7 mouse cellular contexts compared by ENCODE assay signal in genomic region chr1:60343630-60344455, GRCm38 (mm10). TPM values are rescaled to one million over a fixed set of nuclear protein-coding genes. Genes with fewer than 3 reads are reported as not detected.
A peak's percentile ranks its signal among the peaks of the same experiment; 100 is the strongest.
DNase-seq lines count a peak whose midpoint lies in the region; ATAC-seq lines count a peak whose summit lies in the region.

No protein-coding gene starts in this region.

- H3K9ac ChIP-seq in lung, embryonic 16.5 days (ENCODE audit: low read length): peak overlapping the region; percentile 80
- H3K9ac ChIP-seq in embryonic facial prominence, embryonic 13.5 days: peak overlapping the region; percentile 82
- peak overlapping the region; percentile 74 for H3K9ac ChIP-seq in limb, embryonic 12.5 days (replicated peaks)

- peak; percentile 4; the same call in 1 of the 2 replicates for ATAC-seq in lung, embryonic 16.5 days (ENCODE audit: low read depth)
- no peak for ATAC-seq in embryonic facial prominence, embryonic 13.5 days (ENCODE audit: insufficient number of reproducible peaks, insufficient read depth, low FRiP score, low TSS enrichment, low read depth)
- ATAC-seq in limb, embryonic 12.5 days (ENCODE audit: insufficient number of reproducible peaks, insufficient read depth, low FRiP score, low TSS enrichment, low read depth): peak; percentile 21; the same call in 1 of the 2 replicates

- 6% methylated on average over 14 of the region's 14 CpGs for WGBS in lung, embryonic 16.5 days
- WGBS in embryonic facial prominence, embryonic 13.5 days: 13% methylated on average over 14 of the region's 14 CpGs
- WGBS in limb, embryonic 12.5 days: 14% methylated on average over 14 of the region's 14 CpGs

- no peaks in the 10 kb centered on the region for H3K9me3 ChIP-seq in lung, embryonic 16.5 days (ENCODE audit: control insufficient read depth, low read length)
- no peaks in the 10 kb centered on the region for H3K9me3 ChIP-seq in embryonic facial prominence, embryonic 13.5 days
- no peaks in the 10 kb centered on the region for H3K9me3 ChIP-seq in limb, embryonic 12.5 days

- peak overlapping the region; percentile 66 for H3K4me3 ChIP-seq in lung, embryonic 16.5 days (ENCODE audit: low read length)
- H3K4me3 ChIP-seq in embryonic facial prominence, embryonic 13.5 days: peak overlapping the region; percentile 70
- H3K4me3 ChIP-seq in limb, embryonic 12.5 days (replicated peaks): peak overlapping the region; percentile 63

- no peaks in the 10 kb centered on the region for H3K27me3 ChIP-seq in lung, embryonic 16.5 days (ENCODE audit: control insufficient read depth, insufficient read depth, low read depth, low read length)
- no peaks in the 10 kb centered on the region for H3K27me3 ChIP-seq in embryonic facial prominence, embryonic 13.5 days
- no peaks in the 10 kb centered on the region for H3K27me3 ChIP-seq in limb, embryonic 12.5 days

- H3K4me2 ChIP-seq in lung, embryonic 16.5 days (ENCODE audit: low read depth, low read length): peak overlapping the region; percentile 58
- H3K4me2 ChIP-seq in embryonic facial prominence, embryonic 13.5 days: peak overlapping the region; percentile 73
- H3K4me2 ChIP-seq in limb, embryonic 12.5 days: peak overlapping the region; percentile 70

- no peak for DNase-seq in lung, adult 18-20 months
- peak; percentile 60 for DNase-seq in retina, postnatal 1 day
- no peak for DNase-seq in adipocyte (ENCODE audit: low spot score)
- DNase-seq in layer of hippocampus, postnatal 14 days (ENCODE audit: low spot score in 2 of 2): no peak

- H3K4me1 ChIP-seq in lung, embryonic 16.5 days (replicated peaks; ENCODE audit: control insufficient read depth, insufficient read depth, low read length): peaks cover 15% of the 10 kb centered on the region; the same call in 1 of the 2 replicates
- peaks cover 12% of the 10 kb centered on the region for H3K4me1 ChIP-seq in embryonic facial prominence, embryonic 13.5 days
- no peaks in the 10 kb centered on the region for H3K4me1 ChIP-seq in limb, embryonic 12.5 days (replicated peaks)

- peak overlapping the region; percentile 94 for H3K27ac ChIP-seq in lung, embryonic 16.5 days (ENCODE audit: low read length)
- H3K27ac ChIP-seq in embryonic facial prominence, embryonic 13.5 days: peak overlapping the region; percentile 94
- H3K27ac ChIP-seq in limb, embryonic 12.5 days: peak overlapping the region; percentile 96

- peaks cover 4% of the 10 kb centered on the region; the same call in 1 of the 2 replicates for H3K36me3 ChIP-seq in lung, embryonic 16.5 days (ENCODE audit: control insufficient read depth, insufficient read depth, low read length)
- peaks cover 5% of the 10 kb centered on the region for H3K36me3 ChIP-seq in embryonic facial prominence, embryonic 13.5 days
- peaks cover 5% of the 10 kb centered on the region for H3K36me3 ChIP-seq in limb, embryonic 12.5 days

RNA-seq across cellular contexts. Expression of gene Cyp20a1, which starts 0.7 kb away (rescaled TPM):
- polyA plus RNA-seq in lung, embryonic 16.5 days (2015; fragmentation: Nextera tagmentation; extraction: Ambion mirVana): 30.9 and 34.6 TPM in 2 replicates
- 19.4 and 24.7 TPM in 2 replicates for polyA plus RNA-seq in embryonic facial prominence, embryonic 13.5 days (2015; fragmentation: Nextera tagmentation; extraction: Ambion mirVana)
- 20.0 and 23.9 TPM in 2 replicates for polyA plus RNA-seq in limb, embryonic 12.5 days (2016; fragmentation: Nextera tagmentation; extraction: Ambion mirVana)
- 10 to 100 TPM; 12.6 to 12.8 TPM for total RNA-seq in layer of hippocampus, postnatal 14 days (2021)
